Mouse (Mus musculus) ES-E14 (cell line): ENCODE measurements around the gene Pdxp.

Experiments
- CHD2 ChIP-seq: IDR thresholded peaks from 2 replicates; pipeline ENCODE4 v1.6.1; 2014; ENCODE audit warnings: mild to moderate bottlenecking, low read depth, low read length, inconsistent platforms
- ZC3H11A ChIP-seq: IDR thresholded peaks from 2 replicates; pipeline ENCODE4 v1.6.1; 2012; ENCODE audit warnings: low read depth, mild to moderate bottlenecking, inconsistent platforms, low read length, borderline replicate concordance
- ZNF384 ChIP-seq: IDR thresholded peaks from 2 replicates; pipeline ENCODE4 v1.6.1; 2012; ENCODE audit warnings: low read depth, low read length, inconsistent platforms

DNA sequence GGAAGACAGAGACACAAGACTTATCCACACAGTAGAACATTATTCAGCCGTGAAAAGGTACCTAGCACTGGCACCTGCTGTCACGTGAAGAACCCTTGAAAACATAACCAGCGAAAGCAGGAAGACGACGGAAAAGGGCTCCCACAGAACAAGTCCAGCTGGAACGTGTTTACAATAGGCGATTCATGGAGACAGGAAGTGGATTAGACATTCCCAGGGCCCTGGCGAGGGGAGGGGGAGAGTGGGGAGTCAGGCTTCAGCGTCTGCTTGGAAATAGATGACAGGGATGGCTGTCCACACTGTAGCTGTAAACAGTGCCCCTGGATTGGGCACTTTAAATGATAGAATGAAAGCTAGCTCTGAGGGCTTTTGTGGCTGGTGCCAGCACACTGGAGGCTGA, 45.3 kb upstream of the Pdxp start:
- TF ChIP-seq ZNF384: no peak
- TF ChIP-seq CHD2: no peak
- no peak for TF ChIP-seq ZC3H11A
